8 mouse cellular contexts compared by ENCODE assay signal in the genomic region with DNA sequence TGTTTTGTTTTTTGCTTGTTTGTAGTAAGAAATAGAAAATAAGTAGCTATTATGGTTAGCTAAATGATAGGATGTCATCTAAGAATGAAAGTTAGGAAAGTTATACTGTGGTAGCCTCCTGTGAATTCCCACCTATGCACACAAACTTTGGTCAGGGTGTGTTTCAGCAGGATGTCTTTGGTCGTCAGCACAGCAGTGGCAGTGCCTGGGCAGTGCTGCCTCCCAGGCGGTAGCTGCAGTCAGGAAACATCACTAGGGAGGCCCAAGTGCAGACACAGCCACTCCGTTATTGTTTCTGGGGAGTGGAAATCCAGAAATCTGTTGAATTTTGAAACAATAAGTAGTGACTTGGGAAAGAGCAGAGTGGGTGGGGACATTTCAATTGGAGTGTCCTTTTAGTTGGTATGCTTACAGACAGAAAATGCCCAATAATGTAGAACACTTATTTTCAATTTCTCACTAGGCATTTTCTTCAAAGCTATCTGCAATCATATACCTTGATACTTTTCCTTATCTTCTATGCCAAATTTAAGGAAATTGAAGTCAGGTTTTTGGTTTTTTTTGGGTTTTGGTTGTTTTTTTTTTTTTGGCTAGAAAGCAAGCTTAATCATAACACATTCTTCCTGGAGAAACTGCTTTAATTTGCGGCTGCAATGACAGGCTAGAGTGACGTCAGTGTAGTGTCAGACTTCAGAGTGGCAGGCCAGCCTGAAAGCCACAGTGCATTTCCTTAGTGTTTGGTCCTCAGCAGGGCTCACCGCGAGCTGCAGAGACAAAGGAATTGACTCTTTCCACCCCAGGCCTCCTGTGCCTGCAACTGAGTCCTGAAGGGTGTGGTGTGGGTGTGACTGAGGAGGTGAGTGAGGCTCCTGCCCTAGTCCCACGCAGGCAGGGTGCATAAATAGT.
DNase-seq lines count a peak whose midpoint lies in the region; TF ChIP-seq lines count a peak whose summit lies in the region.

No protein-coding gene starts in this region.

- peak overlapping the region; percentile 75 for H3K27ac ChIP-seq in heart, adult 2 months
- H3K27ac ChIP-seq in midbrain, embryonic 10.5 days (replicated peaks), result 0 out of 2 replicates have a peak overlapping the region, but pooled peaks have one; percentile 57

- peak; percentile 50; the same call in 1 of the 2 replicates for TF ChIP-seq POLR2A in heart, adult 2 months (IDR thresholded peaks at IDR 0.05; ENCODE audit: insufficient read depth, low read depth, low read length)

- no peaks in the 10 kb centered on the region for H3K36me3 ChIP-seq in heart, adult 2 months (ENCODE audit: control insufficient read depth, insufficient read depth, low read length)
- no peaks in the 10 kb centered on the region for H3K36me3 ChIP-seq in midbrain, embryonic 10.5 days

- H3K4me3 ChIP-seq in heart, adult 2 months, result peak overlapping the region; percentile 43
- no peak overlapping the region for H3K4me3 ChIP-seq in midbrain, embryonic 10.5 days

- peaks cover 7% of the 10 kb centered on the region for H3K4me1 ChIP-seq in heart, adult 2 months (ENCODE audit: control insufficient read depth, insufficient read depth, low read length)
- peaks cover 51% of the 10 kb centered on the region for H3K4me1 ChIP-seq in midbrain, embryonic 10.5 days

- intact Hi-C loops in heart, adult 2 months (cut with DNase I), result loop anchor here (5.0 kb wide), 2 partner anchors 32 to 108 kb away; a partner anchor contains a TSS

- DNase-seq in adrenal gland, postnatal 10 days, result peak; percentile 37
- DNase-seq in adrenal gland, postnatal 25 days, result no peak
- DNase-seq in ZHBTc4 (ENCODE audit: low read depth, low spot score), result peak; percentile 36
- DNase-seq in heart, adult 2 months, result peak; percentile 42 to 51
- peak; percentile 33 for DNase-seq in kidney, adult 9 months
- DNase-seq in midbrain, embryonic 10.5 days (ENCODE audit: low spot score), result peak; percentile 34
- peak; percentile 56 for DNase-seq in thymus, postnatal 4 days
- DNase-seq in cerebellum, postnatal 10 days, result no peak

- H3K79me2 ChIP-seq in heart, adult 2 months (replicated peaks; ENCODE audit: control insufficient read depth, insufficient read depth, low read length), result peaks cover under 1% of the 10 kb centered on the region; the same call in 1 of the 2 replicates

- peak overlapping the region; percentile 41 for H3K9ac ChIP-seq in heart, adult 2 months (ENCODE audit: low read depth, low read length)

- no peaks in the 10 kb centered on the region for H3K9me3 ChIP-seq in midbrain, embryonic 10.5 days (replicated peaks)

- no peaks in the 10 kb centered on the region for H3K27me3 ChIP-seq in heart, adult 2 months (ENCODE audit: control insufficient read depth, insufficient read depth, low read length)
- no peaks in the 10 kb centered on the region for H3K27me3 ChIP-seq in midbrain, embryonic 10.5 days (ENCODE audit: low read depth, poor library complexity, severe bottlenecking)

- WGBS in heart, adult 2 months, result 7% methylated on average over 8 of the region's 8 CpGs
- 25% methylated on average over 8 of the region's 8 CpGs for WGBS in midbrain, embryonic 10.5 days

- TF ChIP-seq CTCF in heart, adult 2 months (IDR thresholded peaks at IDR 0.05), result no peak

- TF ChIP-seq EP300 in heart, adult 2 months (IDR thresholded peaks at IDR 0.05; ENCODE audit: insufficient read depth, low read depth, low read length), result no peak

Comparison
In these comparisons a context has a peak if more than half of its experiments do, and no peak if none do; other contexts are left out.
1. DNase-seq: peak in adrenal gland, postnatal 10 days (single experiment), ZHBTc4 (single experiment), heart, adult 2 months (2 of 2), kidney, adult 9 months (single experiment), midbrain, embryonic 10.5 days (single experiment) and thymus, postnatal 4 days (single experiment); none in adrenal gland, postnatal 25 days (single experiment) and cerebellum, postnatal 10 days (0 of 2).